ENCODE assay signal across 8 mouse cellular contexts in the genomic region with DNA sequence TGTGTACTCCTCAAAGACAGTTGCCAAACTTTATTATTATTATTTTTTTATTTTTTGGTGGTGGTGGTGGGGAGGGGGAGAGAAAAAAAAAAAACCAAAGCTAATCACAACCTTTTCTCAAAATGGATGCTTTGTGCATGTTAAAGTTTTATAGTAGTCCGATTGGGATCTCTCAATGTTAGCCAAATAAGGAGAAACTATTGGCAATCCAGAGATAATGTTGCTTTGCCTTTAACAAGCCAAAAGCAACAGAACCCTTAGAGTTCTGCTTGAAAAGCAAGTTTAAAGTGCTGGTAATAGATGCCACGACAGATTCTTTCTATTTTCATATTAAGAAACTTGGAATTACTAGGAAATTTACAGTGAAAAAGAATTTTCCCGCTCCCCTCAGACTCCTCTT. TPM values are rescaled to one million over a fixed set of nuclear protein-coding genes. Genes with fewer than 3 reads are reported as not detected.
A peak's percentile ranks its signal among the peaks of the same experiment; 100 is the strongest.
DNase-seq lines count a peak whose midpoint lies in the region; ATAC-seq and TF ChIP-seq lines count a peak whose summit lies in the region.

No protein-coding gene starts in this region.

- no peak for TF ChIP-seq POLR2A in bone marrow macrophage, adult 2 months (IDR thresholded peaks at IDR 0.05; ENCODE audit: borderline replicate concordance, low read depth, low read length)

- no peak for TF ChIP-seq CTCF in bone marrow macrophage, adult 2 months (IDR thresholded peaks at IDR 0.05; ENCODE audit: low read depth, low read length)

- peak overlapping the region; percentile 60 for H3K4me2 ChIP-seq in kidney, embryonic 15.5 days
- peak overlapping the region; percentile 69 for H3K4me2 ChIP-seq in hindbrain, embryonic 15.5 days
- H3K4me2 ChIP-seq in midbrain, embryonic 15.5 days, result peak overlapping the region; percentile 66

- peaks cover 4% of the 10 kb centered on the region; the same call in 1 of the 2 replicates for H3K36me3 ChIP-seq in kidney, embryonic 15.5 days
- no peaks in the 10 kb centered on the region for H3K36me3 ChIP-seq in hindbrain, embryonic 15.5 days
- no peaks in the 10 kb centered on the region for H3K36me3 ChIP-seq in midbrain, embryonic 15.5 days (replicated peaks)

- no peak for ATAC-seq in kidney, embryonic 15.5 days (replicated peaks; ENCODE audit: low FRiP score)
- ATAC-seq in hindbrain, embryonic 15.5 days (ENCODE audit: low FRiP score, low read depth), result no peak
- no peak for ATAC-seq in midbrain, embryonic 15.5 days (replicated peaks)

- H3K27me3 ChIP-seq in kidney, embryonic 15.5 days, result no peaks in the 10 kb centered on the region
- H3K27me3 ChIP-seq in hindbrain, embryonic 15.5 days, result no peaks in the 10 kb centered on the region
- no peaks in the 10 kb centered on the region for H3K27me3 ChIP-seq in midbrain, embryonic 15.5 days (replicated peaks)

- peaks cover 25% of the 10 kb centered on the region for H3K4me1 ChIP-seq in kidney, embryonic 15.5 days
- H3K4me1 ChIP-seq in bone marrow macrophage, adult 2 months (ENCODE audit: control insufficient read depth, insufficient read depth, low read length), result peaks cover 14% of the 10 kb centered on the region
- H3K4me1 ChIP-seq in hindbrain, embryonic 15.5 days (replicated peaks), result peaks cover 32% of the 10 kb centered on the region
- H3K4me1 ChIP-seq in midbrain, embryonic 15.5 days, result peaks cover 35% of the 10 kb centered on the region

- peak overlapping the region; percentile 99 for H3K9ac ChIP-seq in kidney, embryonic 15.5 days
- peak overlapping the region; percentile 100 for H3K9ac ChIP-seq in hindbrain, embryonic 15.5 days
- peak overlapping the region; percentile 97 for H3K9ac ChIP-seq in midbrain, embryonic 15.5 days

- H3K9me3 ChIP-seq in kidney, embryonic 15.5 days (replicated peaks), result no peaks in the 10 kb centered on the region
- no peaks in the 10 kb centered on the region for H3K9me3 ChIP-seq in hindbrain, embryonic 15.5 days
- no peaks in the 10 kb centered on the region for H3K9me3 ChIP-seq in midbrain, embryonic 15.5 days

- H3K27ac ChIP-seq in kidney, embryonic 15.5 days, result peak overlapping the region; percentile 99
- no peak overlapping the region for H3K27ac ChIP-seq in bone marrow macrophage, adult 2 months (ENCODE audit: insufficient read depth, low read depth, low read length)
- peak overlapping the region; percentile 99; the same call in 1 of the 2 replicates for H3K27ac ChIP-seq in hindbrain, embryonic 15.5 days (replicated peaks)
- 0 out of 2 replicates have a peak overlapping the region, but pooled peaks have one; percentile 99 for H3K27ac ChIP-seq in midbrain, embryonic 15.5 days

- peak overlapping the region; percentile 100 for H3K4me3 ChIP-seq in kidney, embryonic 15.5 days (replicated peaks)
- H3K4me3 ChIP-seq in bone marrow macrophage, adult 2 months (ENCODE audit: insufficient read depth, low read length), result peak overlapping the region; percentile 100
- peak overlapping the region; percentile 99 for H3K4me3 ChIP-seq in hindbrain, embryonic 15.5 days
- peak overlapping the region; percentile 95 for H3K4me3 ChIP-seq in midbrain, embryonic 15.5 days

- WGBS in kidney, embryonic 15.5 days, result 15% methylated on average over 3 of the region's 3 CpGs
- WGBS in hindbrain, embryonic 15.5 days, result 25% methylated on average over 3 of the region's 3 CpGs
- 19% methylated on average over 3 of the region's 3 CpGs for WGBS in midbrain, embryonic 15.5 days

- no peak for DNase-seq in kidney, postnatal 10 days
- DNase-seq in ovary, adult 18-20 months (ENCODE audit: low spot score), result no peak
- DNase-seq in urinary bladder, adult 18-20 months (ENCODE audit: low spot score in 2 of 2), result no peak
- no peak for DNase-seq in kidney, adult 8-10 months

RNA-seq across cellular contexts. Expression of gene Ppp1r12a, which starts 1.5 kb away (rescaled TPM):
- 87.2 and 94.4 TPM in 2 replicates for polyA plus RNA-seq in kidney, embryonic 15.5 days (2015; fragmentation: Nextera tagmentation; extraction: Ambion mirVana)
- 84.8 and 101 TPM in 2 replicates for polyA plus RNA-seq in bone marrow macrophage, adult 2 months (2012; ENCODE audit: insufficient read depth, insufficient read length, missing spikeins)
- 71.0 and 72.3 TPM in 2 replicates for polyA plus RNA-seq in hindbrain, embryonic 15.5 days (2015; fragmentation: Nextera tagmentation; extraction: Ambion mirVana)
- 76.0 and 78.5 TPM in 2 replicates for polyA plus RNA-seq in midbrain, embryonic 15.5 days (2015; fragmentation: Nextera tagmentation; extraction: Ambion mirVana)
